Mouse (Mus musculus): ENCODE measurements around the gene Eif4enif1.

DNA sequence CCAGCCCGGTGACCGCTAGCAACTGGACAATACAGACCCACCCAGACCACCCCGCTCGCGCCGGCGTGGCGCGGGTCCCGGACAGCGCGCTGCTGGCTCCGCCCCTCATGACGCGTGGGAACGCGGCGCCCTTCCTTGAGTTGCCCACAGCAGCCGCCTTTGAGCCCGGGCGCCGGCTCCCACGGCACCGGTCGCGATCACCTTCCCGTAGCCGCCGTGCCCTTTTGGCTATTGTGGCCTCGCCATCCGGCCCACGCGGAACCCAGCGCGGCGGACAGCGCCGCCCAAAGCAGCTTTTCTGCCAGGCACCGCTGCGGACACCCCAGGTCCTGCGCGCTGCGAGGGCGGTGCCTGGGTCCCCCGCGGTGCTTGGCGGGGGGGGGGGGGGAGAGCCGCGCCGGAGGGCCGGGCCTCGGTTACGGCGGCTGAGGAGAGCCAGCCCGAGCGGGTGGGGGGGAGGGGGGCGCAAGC is at the start of gene Eif4enif1:
- no peak for TF ChIP-seq CTCF (IDR thresholded peaks at IDR 0.05)
- TF ChIP-seq EP300 (IDR thresholded peaks at IDR 0.05), result no peak
